Mouse (Mus musculus): ENCODE results near the gene Zfp655.
"Not testable (repeated sequence)": the region's sequence is repeated elsewhere in the genome, so short reads cannot be mapped to it uniquely, and the experiment has no call there.

The Zfp655 gene

DNA sequence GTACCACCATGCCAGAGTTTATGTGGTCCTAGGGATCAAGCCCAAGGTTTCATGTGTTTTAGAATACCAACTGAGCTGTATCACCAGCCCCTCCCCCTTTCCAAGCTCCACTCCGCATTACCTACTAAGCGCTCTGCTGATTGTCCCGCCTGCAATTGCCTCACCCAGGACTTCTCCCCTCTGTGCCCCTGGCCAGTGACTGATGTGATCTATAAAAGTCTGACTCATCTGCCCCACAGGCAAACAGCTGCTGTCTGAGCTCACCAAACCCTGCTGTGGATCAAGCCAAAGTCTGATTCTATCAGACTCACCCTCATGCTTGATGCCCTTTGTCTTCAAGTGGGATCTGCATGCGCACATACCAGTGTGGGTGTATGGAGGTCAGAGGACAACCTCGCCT is 8.7 kb upstream of the Zfp655 start:
- DNase-seq (ENCODE audit: low read depth, low spot score): no peak

DNA sequence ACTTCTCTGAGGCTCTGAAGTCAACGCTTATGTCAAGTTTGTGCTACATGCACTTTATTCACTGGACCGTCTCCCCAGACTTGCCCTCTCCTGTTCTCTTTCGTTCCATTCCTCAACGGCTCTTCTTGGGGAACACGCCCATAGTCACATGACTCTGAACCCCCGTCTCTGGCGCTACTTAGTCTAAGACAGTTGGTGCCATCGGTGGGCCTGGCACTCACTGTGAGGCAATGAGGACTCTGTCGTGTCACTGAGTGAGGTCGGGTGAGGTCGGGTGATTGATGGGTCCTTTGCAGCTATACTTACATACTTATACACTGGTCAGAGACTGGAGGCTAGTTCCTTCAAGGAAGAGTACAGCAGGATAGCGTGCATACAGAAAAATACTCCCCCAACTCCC is 8.1 kb upstream of the Zfp655 start:
- no peak for DNase-seq (ENCODE audit: low read depth, low spot score)

DNA sequence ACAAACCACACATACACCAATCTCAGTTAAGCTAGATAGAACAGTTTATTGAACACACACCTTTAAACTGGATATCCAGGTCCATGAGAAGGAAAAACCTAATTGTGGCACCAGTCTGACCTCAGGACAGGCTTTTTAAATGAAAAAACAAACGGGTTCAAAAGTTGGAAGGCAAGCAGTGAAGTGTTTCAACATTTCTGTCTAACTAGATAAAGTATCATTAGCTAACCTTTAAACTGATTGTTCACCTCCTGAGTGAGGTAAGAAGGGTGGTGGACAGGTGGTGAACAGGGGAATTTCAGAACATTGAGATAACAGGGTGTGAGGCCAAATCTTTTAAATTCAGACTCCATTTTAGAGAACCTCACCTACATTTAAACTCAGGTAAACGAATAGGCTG is 5.1 kb upstream of the Zfp655 start:
- DNase-seq (ENCODE audit: low read depth, low spot score): no peak

DNA sequence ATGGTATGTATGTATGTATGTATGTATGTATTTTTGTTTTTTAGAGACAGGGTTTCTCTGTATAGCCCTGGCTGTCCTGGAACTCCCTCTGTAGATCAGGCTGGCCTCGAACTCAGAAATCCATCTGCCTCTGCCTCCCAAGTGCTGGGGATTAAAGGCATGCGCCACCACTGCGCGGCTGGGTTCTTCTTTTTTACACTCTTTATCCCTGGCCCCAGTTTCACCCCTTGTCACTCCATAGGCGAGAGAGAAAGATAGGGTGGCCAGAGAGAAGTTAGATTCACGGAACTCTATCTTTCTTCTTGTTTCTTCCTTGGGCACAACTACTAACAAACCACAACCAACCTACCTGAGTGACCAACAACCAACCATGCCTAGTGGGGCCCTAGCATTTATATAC is 2.2 kb upstream of the Zfp655 start:
- DNase-seq (ENCODE audit: low read depth, low spot score): not testable (repeated sequence)

DNA sequence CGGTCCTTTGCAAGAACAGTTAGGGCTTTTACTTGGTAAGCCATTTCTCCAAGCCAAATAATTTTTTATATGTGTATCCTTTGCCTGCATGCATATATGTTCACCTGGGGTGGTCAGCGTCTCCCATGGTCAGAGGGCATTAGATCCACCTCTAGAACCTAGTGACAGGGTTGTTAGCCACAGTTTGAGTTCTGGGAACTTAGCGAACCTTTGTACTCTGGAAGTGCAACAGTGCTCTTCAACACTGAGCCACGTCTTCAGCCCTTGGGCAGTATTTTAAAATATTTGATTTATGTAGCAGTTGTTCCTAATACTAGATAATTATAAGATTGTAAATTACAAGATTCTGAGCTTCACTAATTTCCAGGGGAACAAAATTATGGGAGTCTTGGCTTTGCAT is 874 bp upstream of the Zfp655 start:
- no peak for DNase-seq (ENCODE audit: low read depth, low spot score)

DNA sequence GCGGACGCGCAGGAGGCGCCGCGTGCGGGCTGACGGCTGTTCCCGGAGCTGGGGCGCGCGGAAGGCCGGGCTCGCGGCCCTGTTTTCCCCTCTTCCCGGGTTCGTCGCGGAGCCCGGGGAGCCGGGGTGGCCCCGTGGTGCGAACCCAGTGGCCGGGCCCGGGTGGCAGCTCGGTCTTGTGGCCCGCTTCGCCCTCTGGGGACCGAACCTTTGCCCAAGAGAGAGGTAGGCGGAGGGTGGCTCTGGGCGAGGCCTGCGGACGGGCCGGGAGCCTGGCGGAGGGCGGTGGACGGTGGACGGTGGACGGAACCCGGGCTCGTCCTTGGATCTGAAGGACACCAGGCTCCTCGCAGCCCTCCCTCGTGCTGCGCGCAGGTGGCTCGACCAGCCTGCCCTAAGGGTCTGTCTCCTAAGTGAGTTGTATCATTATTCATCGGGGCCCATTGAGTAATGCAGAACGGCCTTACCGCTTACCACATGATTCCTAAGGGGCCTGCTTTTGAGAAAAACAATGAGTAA is 437 bp downstream of the Zfp655 start:
- DNase-seq (ENCODE audit: low read depth, low spot score): no peak

DNA sequence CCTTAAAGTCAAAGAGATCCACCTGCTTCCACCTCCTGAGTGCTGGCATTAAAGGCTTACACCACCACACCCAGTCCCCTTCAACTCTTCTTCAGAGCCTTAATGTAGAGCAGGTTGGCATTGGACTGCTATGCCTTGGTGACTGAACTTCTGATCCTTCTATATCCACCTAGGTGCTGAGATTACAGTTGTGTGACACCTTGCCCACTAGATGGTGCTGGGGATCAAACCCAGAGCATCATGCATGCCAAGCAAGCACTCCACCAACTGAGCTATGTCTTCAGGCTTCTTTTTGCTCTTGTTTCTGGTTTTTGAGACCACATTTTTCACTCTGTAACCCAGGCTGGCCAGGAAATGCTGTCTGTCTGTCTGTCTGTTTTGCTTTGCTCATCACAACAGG is 3.1 kb downstream of the Zfp655 start:
- peak; percentile 9 for DNase-seq (ENCODE audit: low read depth, low spot score)

DNA sequence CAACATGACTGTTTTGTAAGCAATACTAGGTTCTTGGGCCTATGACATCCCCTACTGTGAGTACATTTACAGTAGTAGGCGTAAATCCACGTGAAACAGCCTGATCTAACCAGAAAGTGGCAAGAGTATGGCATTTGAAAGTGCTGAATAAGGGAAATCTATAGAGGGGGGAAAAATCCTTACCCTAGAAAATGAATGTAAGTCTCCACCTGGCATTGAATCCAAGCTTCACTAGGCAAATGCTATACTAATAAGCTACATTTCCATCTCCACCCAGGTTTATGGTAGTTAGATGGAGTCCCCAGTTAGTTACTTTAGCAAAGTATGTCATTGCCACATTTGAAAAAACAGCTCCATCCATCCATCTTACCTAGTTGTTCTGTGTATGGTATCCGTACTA is 18.0 kb downstream of the Zfp655 start:
- DNase-seq (ENCODE audit: low read depth, low spot score): no peak

DNA sequence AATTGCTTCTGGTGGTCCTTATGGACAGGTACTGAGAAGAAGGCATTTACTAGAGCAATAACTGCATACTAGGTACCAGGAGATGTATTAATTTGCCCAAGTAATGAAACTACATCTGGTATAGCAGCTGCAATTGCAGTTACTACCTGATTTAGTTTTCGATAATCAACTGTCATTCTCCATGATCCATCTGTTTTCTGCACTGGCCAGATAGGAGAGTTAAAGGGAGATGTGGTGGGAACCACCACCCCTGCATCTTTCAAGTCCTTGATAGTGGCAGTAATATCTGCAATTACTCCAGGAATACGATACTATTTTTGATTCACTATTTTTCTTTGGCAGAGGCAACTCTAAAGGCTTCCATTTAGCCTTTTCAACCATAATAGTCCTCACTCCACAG is 42.1 kb downstream of the Zfp655 start:
- DNase-seq (ENCODE audit: low read depth, low spot score): not testable (repeated sequence)

DNA sequence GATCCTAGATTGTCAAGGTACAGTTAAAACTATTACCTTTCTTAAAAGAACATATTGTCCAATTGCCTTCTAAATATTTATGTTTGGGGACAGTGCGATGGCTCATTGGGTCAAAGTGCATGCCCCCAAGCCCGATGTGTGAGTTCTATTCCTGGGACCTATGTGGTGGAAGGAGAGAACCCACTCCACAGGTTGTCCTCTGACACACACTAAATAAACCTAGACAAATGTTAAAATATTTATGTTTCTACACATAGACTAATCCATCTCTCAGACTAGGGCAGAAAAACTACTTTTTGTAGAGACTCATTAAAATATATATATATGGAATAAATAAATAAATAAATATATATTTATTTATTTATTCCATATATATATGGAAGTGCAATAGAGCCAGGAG is 48.4 kb downstream of the Zfp655 start:
- no peak for DNase-seq (ENCODE audit: low read depth, low spot score)

DNA sequence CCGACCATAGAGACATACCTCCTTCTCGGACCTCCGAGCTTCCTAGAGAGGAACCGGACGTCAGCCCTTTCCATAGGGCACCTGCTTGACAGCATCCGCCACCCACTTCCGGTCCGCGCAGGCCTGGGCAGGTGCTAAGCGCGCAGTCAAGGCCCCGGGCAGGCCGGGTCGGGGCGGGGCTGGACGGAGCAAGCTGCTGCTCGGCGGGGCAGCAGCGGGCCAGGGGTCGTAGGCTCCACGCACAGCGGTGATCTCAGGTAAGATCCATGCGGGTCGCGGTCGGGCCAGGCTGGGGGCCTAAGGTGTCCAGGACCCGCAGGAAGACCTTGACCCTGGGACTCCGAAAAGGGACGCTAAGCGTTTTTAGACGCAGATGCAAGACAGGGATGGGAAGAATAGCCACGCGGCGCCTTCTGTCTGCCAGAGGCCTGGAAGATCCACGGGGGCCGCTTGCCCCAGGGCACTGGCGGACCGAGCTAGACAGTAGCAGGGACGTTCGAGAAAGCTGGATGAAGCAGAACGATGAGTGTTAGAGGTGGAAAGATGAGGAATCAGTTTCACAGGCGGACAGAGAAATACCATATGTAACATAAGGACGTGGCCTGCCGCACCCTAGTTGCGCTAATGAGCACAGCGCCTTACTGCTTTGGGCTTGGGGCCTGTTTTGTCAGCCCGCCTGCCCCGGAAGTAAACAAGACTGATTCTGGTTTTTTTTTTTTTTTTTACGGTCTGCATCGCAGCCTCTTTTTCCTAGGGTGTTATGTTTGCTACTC is 49.0 kb downstream of the Zfp655 start, which contains the start of gene Zscan25:
TSS of gene Zscan25 (plus strand) at position 130 of the 773 bp plus-strand sequence.
- peak; percentile 87 for DNase-seq (ENCODE audit: low read depth, low spot score)

DNA sequence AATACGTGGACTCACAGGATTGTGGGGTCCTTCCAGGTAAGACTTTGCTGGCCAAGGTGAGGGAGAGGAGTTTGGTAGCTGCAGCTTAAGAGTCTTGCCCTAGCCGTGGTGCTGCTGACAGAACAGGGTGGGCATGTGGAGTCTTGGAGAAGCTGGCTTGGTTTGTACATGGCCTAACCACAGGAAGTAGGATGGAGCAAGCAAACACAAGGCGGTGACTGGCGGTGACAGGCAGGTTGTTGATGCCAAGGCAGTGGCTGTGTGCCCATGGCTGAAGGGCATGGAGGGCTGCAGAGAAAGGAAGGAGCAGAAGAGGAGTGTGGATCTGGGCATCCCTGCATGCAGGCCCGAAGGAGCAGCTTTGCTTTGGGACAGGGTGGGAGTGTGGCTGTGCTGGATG is 56.9 kb downstream of the Zfp655 start:
- DNase-seq (ENCODE audit: low read depth, low spot score): no peak

DNA sequence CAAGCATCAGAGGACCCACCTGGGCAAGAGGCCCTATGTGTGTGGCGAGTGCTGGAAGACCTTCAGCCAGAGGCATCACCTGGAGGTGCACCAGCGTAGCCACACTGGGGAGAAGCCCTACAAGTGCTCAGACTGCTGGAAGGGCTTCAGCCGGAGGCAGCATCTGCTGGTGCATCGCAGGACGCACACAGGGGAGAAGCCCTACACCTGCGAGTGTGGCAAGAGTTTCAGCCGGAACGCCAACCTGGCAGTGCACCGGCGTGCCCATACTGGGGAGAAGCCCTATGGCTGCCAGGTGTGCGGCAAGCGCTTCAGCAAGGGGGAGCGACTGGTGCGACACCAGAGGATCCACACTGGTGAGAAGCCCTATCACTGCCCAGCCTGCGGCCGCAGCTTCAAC is 59.2 kb downstream of the Zfp655 start:
- no peak for DNase-seq (ENCODE audit: low read depth, low spot score)

DNA sequence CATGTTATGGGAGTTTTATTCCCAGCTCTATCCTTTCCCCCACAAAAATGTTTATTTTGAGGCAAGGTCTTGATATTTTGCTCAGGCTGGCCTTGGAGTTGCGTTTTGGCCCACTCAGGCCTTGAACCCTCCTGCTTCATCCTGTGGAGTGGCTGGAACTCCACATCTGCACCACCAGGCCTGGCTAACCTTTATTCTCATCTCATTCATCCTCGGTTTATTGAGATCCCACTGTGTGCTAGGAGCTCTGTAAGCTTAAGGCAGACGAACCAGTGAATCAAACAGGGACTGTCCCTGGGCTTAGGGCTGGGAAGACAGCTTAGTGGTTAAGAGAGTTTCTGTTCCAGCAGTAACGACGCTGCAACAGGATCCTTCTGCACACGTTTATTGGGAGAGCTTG is 60.9 kb downstream of the Zfp655 start:
- DNase-seq (ENCODE audit: low read depth, low spot score): no peak

Measured in retina, postnatal 7 days (tissue).